Mouse (Mus musculus): ENCODE data around the gene Capn12.

Gene Capn12

GRCm38 (mm10) chr7:28921722-28922465, 40.7 kb downstream of the Capn12 start:
- peak; percentile 11 to 59 for DNase-seq

- DNase-seq: no peak
These were observed 41.4 kb downstream of the Capn12 start for GRCm38 (mm10) chr7:28922606-28923005.

DNA sequence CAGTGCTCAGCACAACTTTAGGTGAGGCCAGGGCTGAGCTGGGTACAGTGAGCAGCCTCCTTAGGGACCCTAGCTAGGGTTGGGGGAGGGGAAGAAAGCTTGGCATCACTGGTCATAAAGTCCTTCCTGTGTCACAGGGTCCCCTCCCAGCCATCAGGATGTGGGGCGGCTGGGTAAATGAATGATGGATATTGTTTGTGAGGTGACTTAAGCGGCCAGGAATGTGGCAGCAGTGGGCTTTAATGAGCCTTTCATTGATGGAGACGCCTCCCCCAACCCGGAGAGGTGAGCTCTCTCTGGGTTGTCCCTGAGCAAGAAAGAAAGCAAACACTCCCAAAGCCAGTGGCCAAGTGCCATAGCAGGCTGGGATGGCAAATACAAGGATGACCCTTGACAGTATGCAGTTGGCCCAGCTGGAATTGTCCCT, 42.7 kb downstream of the Capn12 start:
- DNase-seq: peak; percentile 58 to 81

DNA sequence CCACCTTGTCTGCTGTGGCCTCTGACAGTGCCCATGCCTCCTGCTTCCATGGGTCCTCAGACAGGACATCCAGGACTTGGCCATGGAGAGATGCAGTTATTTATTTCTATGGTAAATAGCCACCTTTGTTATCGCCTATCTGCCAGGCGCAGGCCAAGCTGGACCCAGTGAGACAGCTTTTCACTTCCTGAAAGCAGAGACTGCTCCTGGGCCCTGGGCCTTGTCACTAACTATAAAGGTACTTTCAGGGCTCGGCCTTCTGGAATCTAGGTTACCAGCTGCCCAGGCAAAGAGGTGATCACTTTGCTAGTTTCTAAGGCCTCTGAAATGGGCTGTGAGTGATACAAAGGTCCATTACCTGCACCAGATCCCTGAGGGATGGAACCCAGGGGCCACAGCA, 43.6 kb downstream of the Capn12 start:
- no peak for DNase-seq

DNA sequence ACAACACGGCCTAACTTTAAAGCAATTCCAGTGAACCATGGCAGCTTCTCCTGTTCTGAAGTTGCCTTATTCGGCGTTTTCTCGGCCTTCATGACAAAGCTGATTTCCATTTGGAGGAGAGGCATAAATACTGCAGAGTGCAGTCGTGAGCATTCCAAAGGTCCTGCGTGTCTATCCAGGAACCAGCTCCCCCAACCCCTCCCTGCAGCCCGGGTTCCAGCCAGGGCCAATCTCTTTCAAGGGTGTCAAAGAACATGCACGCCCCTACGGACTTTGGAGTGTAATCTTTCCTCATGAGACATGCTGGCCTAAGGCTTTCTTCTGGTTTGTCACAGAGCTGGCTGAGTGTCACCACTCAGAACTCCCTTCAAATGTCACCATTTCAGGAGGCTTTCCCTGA, 44.1 kb downstream of the Capn12 start:
- peak; percentile 86 to 96 for DNase-seq

GRCm38 (mm10) chr7:28926172-28926571, 45.0 kb downstream of the Capn12 start:
- DNase-seq: no peak

- peak; percentile 87 to 93 for DNase-seq
These were observed 48.2 kb downstream of the Capn12 start for GRCm38 (mm10) chr7:28929381-28929780.

- DNase-seq: no peak
These were observed 49.3 kb downstream of the Capn12 start for GRCm38 (mm10) chr7:28930320-28931031.

DNA sequence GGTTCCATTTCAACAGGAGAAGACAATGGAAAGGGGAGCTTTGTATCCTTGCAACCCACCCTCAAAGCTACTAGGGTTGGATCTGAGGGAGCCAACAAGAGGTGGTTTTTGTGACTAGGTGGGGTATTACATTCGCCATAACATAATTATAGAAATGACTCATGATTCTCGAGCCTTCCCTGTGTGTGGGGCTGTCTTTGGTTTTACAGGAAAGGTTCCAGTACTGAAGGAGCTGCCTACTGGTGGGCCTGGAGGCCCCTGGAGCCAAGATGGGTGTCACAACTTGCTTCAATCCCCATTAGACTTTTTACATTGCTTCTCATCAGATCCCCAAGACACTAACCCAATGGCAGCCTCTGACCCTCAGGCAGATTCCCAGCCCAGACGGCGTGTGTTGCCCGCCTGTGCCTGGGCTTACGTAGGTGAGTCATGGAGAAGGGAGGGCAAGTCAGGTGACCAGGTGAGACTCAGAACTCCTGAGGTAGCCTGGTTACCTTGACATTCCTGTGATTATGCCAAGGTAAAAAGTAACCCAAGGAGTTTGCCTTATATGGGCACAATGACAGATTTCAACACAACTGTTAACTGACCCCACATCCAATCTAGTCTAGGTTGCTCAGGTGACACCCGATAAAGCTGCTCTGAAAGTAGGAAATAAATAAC, 49.9 kb downstream of the Capn12 start:
- peak; percentile 72 to 90 for DNase-seq

DNA sequence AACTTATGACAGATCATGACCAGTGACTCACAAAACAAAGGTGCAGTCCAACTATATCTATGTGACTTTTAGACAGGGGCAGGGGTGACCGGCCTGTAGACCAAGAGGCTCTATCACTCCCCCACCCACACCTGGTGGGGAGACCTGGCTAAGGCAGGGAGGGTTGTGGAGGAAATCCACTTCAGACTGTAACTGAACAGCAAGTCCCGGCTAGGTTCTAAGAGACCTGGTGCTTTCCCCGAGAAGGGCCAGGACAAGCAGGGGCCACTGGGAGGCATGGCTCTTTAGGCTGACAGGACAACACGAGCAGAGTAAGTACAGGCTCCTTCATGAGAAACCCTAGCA, 50.4 kb downstream of the Capn12 start:
- peak in 1 of 2 experiments; percentile 65 for DNase-seq

GRCm38 (mm10) chr7:28932421-28933041, 51.3 kb downstream of the Capn12 start:
- peak; percentile 79 to 80 for DNase-seq

GRCm38 (mm10) chr7:28933825-28934224, 52.6 kb downstream of the Capn12 start:
- no peak for DNase-seq

GRCm38 (mm10) chr7:28936787-28937186, 55.6 kb downstream of the Capn12 start:
- peak; percentile 53 to 78 for DNase-seq

GRCm38 (mm10) chr7:28938654-28939053, 57.4 kb downstream of the Capn12 start:
- no peak for DNase-seq

DNA sequence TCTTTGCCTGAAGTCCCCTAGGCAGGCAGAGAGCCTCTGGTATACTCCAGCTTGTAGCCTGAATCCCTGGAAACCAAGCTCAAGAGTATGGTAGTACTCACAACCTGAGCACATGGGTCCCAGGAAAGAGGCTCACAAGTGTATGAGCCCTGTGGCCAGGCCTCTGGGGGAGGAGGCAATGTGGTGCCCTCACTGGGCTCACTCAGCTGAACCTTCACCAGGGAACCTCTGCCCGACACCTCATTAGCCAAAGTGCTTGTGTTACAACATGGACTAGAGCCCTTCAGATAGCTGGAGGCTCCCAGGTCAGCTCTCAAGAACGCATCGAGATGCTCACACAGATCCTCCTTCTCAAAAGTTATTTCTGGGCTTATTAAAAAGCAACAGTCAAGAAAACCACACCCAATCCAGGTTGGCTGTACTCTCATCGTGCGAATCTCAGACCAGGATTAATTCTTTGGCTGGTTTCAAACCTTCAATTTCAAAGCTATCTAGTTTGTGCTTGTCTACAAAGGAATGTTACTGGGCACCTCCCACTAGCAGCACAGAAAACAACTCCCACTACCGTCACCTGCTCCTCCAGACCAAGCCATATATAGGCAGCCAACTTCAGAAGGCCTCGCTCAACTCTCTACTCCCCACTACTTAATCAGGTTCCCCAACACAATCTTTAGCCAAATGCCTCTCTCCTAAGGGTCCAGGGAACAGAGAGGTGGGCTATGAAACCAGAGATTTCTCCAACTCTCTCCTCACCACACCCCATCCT, 58.4 kb downstream of the Capn12 start:
- peak; percentile 57 to 86 for DNase-seq

GRCm38 (mm10) chr7:28941129-28941528, 59.9 kb downstream of the Capn12 start:
- no peak for DNase-seq

- DNase-seq: peak; percentile 52 to 83
These were observed 60.3 kb downstream of the Capn12 start for GRCm38 (mm10) chr7:28941542-28941941.
